Mouse (Mus musculus) MEL (cell line): Measurements from ENCODE around the gene Ccdc175.

Experiments used
- BHLHE40 ChIP-seq: IDR thresholded peaks from 2 replicates; pipeline ENCODE4 v1.6.1; 2012; ENCODE audit warnings: low read depth, mild to moderate bottlenecking, inconsistent platforms, low read length, improper control_type of control experiment, borderline replicate concordance
- CTCF ChIP-seq, 3 experiments: IDR thresholded peaks in 2 of 3; conservative IDR thresholded peaks in 1 of 3; 2 replicates each; pipeline ENCODE4 v1.5.1; 2011 to 2012; ENCODE audit warnings: low read length in 3 of 3, low read depth in 2 of 3, mild to moderate bottlenecking in 2 of 3, improper control_type of control experiment in 1 of 3, inconsistent platforms in 1 of 3, mixed read lengths in 1 of 3, moderate library complexity in 1 of 3; ENCODE audit not compliant: control insufficient read depth in 1 of 3, insufficient read depth in 1 of 3, poor library complexity in 1 of 3, severe bottlenecking in 1 of 3
- GABPA ChIP-seq: IDR thresholded peaks from 2 replicates; pipeline ENCODE4 v1.6.1; 2012; ENCODE audit warnings: low read depth, mild to moderate bottlenecking, inconsistent platforms, low read length, improper control_type of control experiment, moderate library complexity
- GATA1 ChIP-seq: IDR thresholded peaks from 2 replicates; pipeline ENCODE4 v1.6.1; 2011; ENCODE audit warnings: low read depth, low read length, improper control_type of control experiment
- MEF2A ChIP-seq: IDR thresholded peaks from 2 replicates; pipeline ENCODE4 v1.6.1; 2014; ENCODE audit warnings: low read depth, mild to moderate bottlenecking, inconsistent platforms, low read length, improper control_type of control experiment; ENCODE audit not compliant: poor library complexity, insufficient replicate concordance, severe bottlenecking; ENCODE audit errors: extremely low read depth
- MXI1 ChIP-seq: IDR thresholded peaks from 2 replicates; pipeline ENCODE4 v1.6.1; 2011; ENCODE audit warnings: mild to moderate bottlenecking, low read depth, low read length, improper control_type of control experiment
- NRF1 ChIP-seq: IDR thresholded peaks from 2 replicates; pipeline ENCODE4 v1.6.1; 2014; ENCODE audit warnings: low read depth, mild to moderate bottlenecking, inconsistent platforms, low read length, improper control_type of control experiment, moderate library complexity; ENCODE audit not compliant: poor library complexity, insufficient read depth, severe bottlenecking
- SIN3A ChIP-seq: IDR thresholded peaks from 2 replicates; pipeline ENCODE4 v1.6.1; 2012; ENCODE audit warnings: low read length, improper control_type of control experiment, inconsistent platforms
- USF1 ChIP-seq: IDR thresholded peaks from 2 replicates; pipeline ENCODE4 v1.6.1; 2014; ENCODE audit warnings: low read depth, mild to moderate bottlenecking, inconsistent platforms, low read length, improper control_type of control experiment, moderate library complexity
- ZKSCAN1 ChIP-seq: IDR thresholded peaks from 2 replicates; pipeline ENCODE4 v1.6.1; 2012; ENCODE audit warnings: low read depth, mild to moderate bottlenecking, inconsistent platforms, low read length, improper control_type of control experiment, moderate library complexity

- TF ChIP-seq GABPA (no peak), MEF2A (no peak), BHLHE40 (no peak), NRF1 (no peak), ZKSCAN1 (no peak), CTCF (IDR thresholded peaks at IDR 0.05 in 2 of 3, conservative IDR thresholded peaks at IDR 0.05 in 1 of 3; ENCODE audit: control insufficient read depth in 1 of 3, insufficient read depth in 1 of 3, low read depth in 2 of 3, low read length in 3 of 3, poor library complexity in 1 of 3, severe bottlenecking in 1 of 3) (no peak), SIN3A (no peak), USF1 (no peak), GATA1 (no peak), MXI1 (no peak)
These were observed 34.0 kb downstream of the Ccdc175 start for GRCm38 (mm10) chr12:72150786-72151185.
